Comparison of ENCODE assay signal across 26 mouse cellular contexts in the genomic region with DNA sequence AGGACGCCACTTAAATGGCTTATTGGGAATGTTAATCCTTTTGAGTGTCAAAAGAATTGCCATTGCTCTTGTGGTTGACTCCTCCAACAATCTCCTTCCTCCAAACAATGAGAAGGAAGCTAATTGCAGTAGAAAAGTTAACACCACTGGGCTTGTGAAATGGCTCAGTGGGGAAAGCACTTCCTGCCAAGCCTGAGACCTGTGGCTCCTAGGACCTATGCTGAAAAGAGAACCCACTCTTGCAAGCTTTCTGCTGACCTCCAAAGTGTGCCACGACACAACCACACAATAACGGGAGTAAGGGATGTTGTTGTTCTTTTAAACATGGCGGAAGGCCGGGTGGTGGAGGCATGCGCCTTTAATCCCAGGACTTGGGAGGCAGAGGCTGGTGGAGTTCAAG. TPM values are rescaled to one million over a fixed set of nuclear protein-coding genes. Genes with fewer than 3 reads are reported as not detected.
DNase-seq lines count a peak whose midpoint lies in the region; ATAC-seq lines count a peak whose summit lies in the region.
"Had no signal": no experiment of that assay in that cellular context is flagged by ENCODE, and none has a peak within 500 bp of the region (broad histone marks: within the 10 kb centered on the region; RNA-seq: fewer than 3 reads in every experiment).

No protein-coding gene starts in this region.

- no peak overlapping the region for H3K4me2 ChIP-seq in liver, embryonic 13.5 days
- H3K4me2 ChIP-seq in liver, embryonic 12.5 days, result no peak overlapping the region
- H3K4me2 ChIP-seq in midbrain, embryonic 11.5 days, result no peak overlapping the region
- H3K4me2 ChIP-seq in midbrain, embryonic 13.5 days (replicated peaks), result no peak overlapping the region
- H3K4me2 ChIP-seq in hindbrain, embryonic 16.5 days (ENCODE audit: low read length), result no peak overlapping the region
- H3K4me2 ChIP-seq: forebrain, embryonic 15.5 days; hindbrain, embryonic 12.5 days; limb, embryonic 15.5 days; lung, embryonic 15.5 days had no signal

- H3K9ac ChIP-seq in liver, embryonic 13.5 days, result no peak overlapping the region
- no peak overlapping the region for H3K9ac ChIP-seq in liver, embryonic 12.5 days
- H3K9ac ChIP-seq in midbrain, embryonic 11.5 days (ENCODE audit: low read length), result no peak overlapping the region
- H3K9ac ChIP-seq in midbrain, embryonic 13.5 days (replicated peaks), result no peak overlapping the region
- H3K9ac ChIP-seq in hindbrain, embryonic 16.5 days (ENCODE audit: low read depth, low read length), result no peak overlapping the region
- H3K9ac ChIP-seq: embryonic facial prominence, embryonic 13.5 days; forebrain, embryonic 15.5 days; hindbrain, embryonic 12.5 days; limb, embryonic 15.5 days; lung, embryonic 15.5 days had no signal

- peaks cover 75% of the 10 kb centered on the region for H3K4me1 ChIP-seq in liver, embryonic 13.5 days (replicated peaks)
- H3K4me1 ChIP-seq in liver, embryonic 12.5 days, result peaks cover 73% of the 10 kb centered on the region
- peaks cover 17% of the 10 kb centered on the region for H3K4me1 ChIP-seq in midbrain, embryonic 11.5 days (ENCODE audit: control insufficient read depth, insufficient read depth, low read length)
- H3K4me1 ChIP-seq in midbrain, embryonic 13.5 days (replicated peaks), result peaks cover 33% of the 10 kb centered on the region
- H3K4me1 ChIP-seq in hindbrain, embryonic 16.5 days (ENCODE audit: control insufficient read depth, insufficient read depth, low read depth, low read length), result peaks cover 10% of the 10 kb centered on the region

- WGBS in liver, embryonic 13.5 days (ENCODE audit: insufficient replicate concordance), result 69% methylated on average over 6 of the region's 6 CpGs
- 63% methylated on average over 6 of the region's 6 CpGs for WGBS in liver, embryonic 12.5 days (ENCODE audit: insufficient replicate concordance)
- 88% methylated on average over 6 of the region's 6 CpGs for WGBS in midbrain, embryonic 11.5 days
- 83% methylated on average over 6 of the region's 6 CpGs for WGBS in midbrain, embryonic 13.5 days
- 31% methylated on average over 6 of the region's 6 CpGs for WGBS in macrophage (ENCODE audit: missing documents)
- WGBS in hindbrain, embryonic 16.5 days, result 94% methylated on average over 6 of the region's 6 CpGs

- H3K4me3 ChIP-seq in liver, embryonic 13.5 days (replicated peaks), result no peak overlapping the region
- no peak overlapping the region for H3K4me3 ChIP-seq in liver, embryonic 12.5 days
- no peak overlapping the region for H3K4me3 ChIP-seq in midbrain, embryonic 11.5 days (ENCODE audit: low read depth, low read length)
- no peak overlapping the region for H3K4me3 ChIP-seq in midbrain, embryonic 13.5 days (replicated peaks)
- no peak overlapping the region for H3K4me3 ChIP-seq in macrophage (ENCODE audit: inconsistent target)
- H3K4me3 ChIP-seq in hindbrain, embryonic 16.5 days (ENCODE audit: low read length), result no peak overlapping the region
- H3K4me3 ChIP-seq: embryonic facial prominence, embryonic 13.5 days; forebrain, embryonic 10.5 days; forebrain, embryonic 15.5 days; hindbrain, embryonic 12.5 days; limb, embryonic 10.5 days; limb, embryonic 15.5 days; lung, embryonic 15.5 days had no signal

- DNase-seq in liver, embryonic 13.5 days, result no peak
- DNase-seq in midbrain, embryonic 11.5 days (ENCODE audit: low spot score, missing footprints), result peak; percentile 70
- no peak for DNase-seq in embryo, embryonic 11 days
- DNase-seq: adrenal gland, postnatal 25 days; cerebellum, adult 2 months; cerebellum, postnatal 25 days; heart, postnatal 14 days; kidney, adult 8-10 months; kidney, postnatal 4 days; layer of hippocampus, postnatal 36 days; midbrain, embryonic 14.5 days had no signal

- H3K9me3 ChIP-seq in liver, embryonic 13.5 days (replicated peaks), result no peaks in the 10 kb centered on the region
- H3K9me3 ChIP-seq in liver, embryonic 12.5 days (replicated peaks), result no peaks in the 10 kb centered on the region
- H3K9me3 ChIP-seq in midbrain, embryonic 11.5 days (ENCODE audit: control insufficient read depth, low read length), result no peaks in the 10 kb centered on the region
- H3K9me3 ChIP-seq in midbrain, embryonic 13.5 days, result no peaks in the 10 kb centered on the region
- no peaks in the 10 kb centered on the region for H3K9me3 ChIP-seq in hindbrain, embryonic 16.5 days (ENCODE audit: control insufficient read depth, low read length)
- H3K9me3 ChIP-seq: embryonic facial prominence, embryonic 13.5 days; forebrain, embryonic 10.5 days; forebrain, embryonic 15.5 days; hindbrain, embryonic 12.5 days; limb, embryonic 10.5 days; limb, embryonic 15.5 days; lung, embryonic 15.5 days had no signal

- ATAC-seq in liver, embryonic 13.5 days (ENCODE audit: low read depth), result no peak
- no peak for ATAC-seq in liver, embryonic 12.5 days
- no peak for ATAC-seq in midbrain, embryonic 11.5 days (ENCODE audit: low FRiP score)
- ATAC-seq in midbrain, embryonic 13.5 days, result no peak
- ATAC-seq in hindbrain, embryonic 16.5 days, result no peak
- ATAC-seq: CD4-positive, CD25-positive, alpha-beta regulatory T cell, adult 4 months; forebrain, embryonic 15.5 days; intestine, embryonic 16.5 days had no signal

- H3K36me3 ChIP-seq in liver, embryonic 13.5 days, result peaks cover 11% of the 10 kb centered on the region
- peaks cover 12% of the 10 kb centered on the region for H3K36me3 ChIP-seq in liver, embryonic 12.5 days
- H3K36me3 ChIP-seq in midbrain, embryonic 11.5 days (ENCODE audit: control insufficient read depth, insufficient read depth, low read length), result no peaks in the 10 kb centered on the region; the same call in 1 of the 2 replicates
- H3K36me3 ChIP-seq in midbrain, embryonic 13.5 days, result no peaks in the 10 kb centered on the region
- no peaks in the 10 kb centered on the region for H3K36me3 ChIP-seq in macrophage (ENCODE audit: inconsistent target)
- no peaks in the 10 kb centered on the region for H3K36me3 ChIP-seq in hindbrain, embryonic 16.5 days (ENCODE audit: control insufficient read depth, insufficient read depth, low read length)
- H3K36me3 ChIP-seq: embryonic facial prominence, embryonic 13.5 days; forebrain, embryonic 15.5 days; hindbrain, embryonic 12.5 days; limb, embryonic 10.5 days; limb, embryonic 15.5 days; lung, embryonic 15.5 days had no signal

- peaks cover 71% of the 10 kb centered on the region for H3K79me2 ChIP-seq in macrophage (ENCODE audit: inconsistent target)

- no peaks in the 10 kb centered on the region for H3K27me3 ChIP-seq in liver, embryonic 13.5 days
- no peaks in the 10 kb centered on the region for H3K27me3 ChIP-seq in liver, embryonic 12.5 days (replicated peaks)
- H3K27me3 ChIP-seq in midbrain, embryonic 11.5 days (ENCODE audit: control insufficient read depth, insufficient read depth, low read length), result no peaks in the 10 kb centered on the region
- H3K27me3 ChIP-seq in midbrain, embryonic 13.5 days, result no peaks in the 10 kb centered on the region
- no peaks in the 10 kb centered on the region for H3K27me3 ChIP-seq in hindbrain, embryonic 16.5 days (replicated peaks; ENCODE audit: control insufficient read depth, insufficient read depth, low read length)
- H3K27me3 ChIP-seq: embryonic facial prominence, embryonic 13.5 days; forebrain, embryonic 15.5 days; hindbrain, embryonic 12.5 days; limb, embryonic 15.5 days; lung, embryonic 15.5 days had no signal

- H3K27ac ChIP-seq in liver, embryonic 13.5 days, result peak overlapping the region; percentile 49
- H3K27ac ChIP-seq in liver, embryonic 12.5 days, result no peak overlapping the region
- H3K27ac ChIP-seq in midbrain, embryonic 11.5 days (ENCODE audit: low read depth, low read length), result no peak overlapping the region
- H3K27ac ChIP-seq in midbrain, embryonic 13.5 days, result no peak overlapping the region
- H3K27ac ChIP-seq in macrophage, result peak overlapping the region; percentile 88
- H3K27ac ChIP-seq in hindbrain, embryonic 16.5 days (ENCODE audit: low read depth, low read length), result no peak overlapping the region
- H3K27ac ChIP-seq: forebrain, embryonic 15.5 days; hindbrain, embryonic 12.5 days; limb, embryonic 10.5 days; lung, embryonic 15.5 days had no signal

RNA-seq across cellular contexts. Expression of gene Arhgap19, which starts 4.3 kb away (rescaled TPM):
- polyA plus RNA-seq in liver, embryonic 13.5 days (2015; fragmentation: Nextera tagmentation; extraction: Ambion mirVana), result 25.0 and 33.6 TPM in 2 replicates
- 37.6 and 40.7 TPM in 2 replicates for polyA plus RNA-seq in liver, embryonic 12.5 days (2016; fragmentation: Nextera tagmentation; extraction: Ambion mirVana)
- 36.6 and 38.8 TPM in 2 replicates for polyA plus RNA-seq in midbrain, embryonic 11.5 days (2014; fragmentation: Nextera tagmentation; extraction: Ambion mirVana)
- 11.0 and 11.6 TPM in 2 replicates for polyA plus RNA-seq in midbrain, embryonic 13.5 days (2015; fragmentation: Nextera tagmentation; extraction: Ambion mirVana)
- 100 to 1,000 TPM in 17 of 26 experiments, 10 to 100 TPM in 8, 1 to 10 TPM in 1; 7.7 to 676 (median 183) TPM for total RNA-seq in macrophage (2018; cell fraction: chromatin; rRNA removed)
- total RNA-seq in macrophage (2018; cell fraction: cytosol; rRNA removed), result 100 to 1,000 TPM in 12 of 26 experiments, 10 to 100 TPM in 14; 20.1 to 192 (median 78.1) TPM
- total RNA-seq in macrophage (2018; cell fraction: nucleus; rRNA removed), result 100 to 1,000 TPM in 19 of 26 experiments, 10 to 100 TPM in 7; 28.2 to 692 (median 204) TPM
- 95.1 to 159 TPM (median 112 TPM) in 3 replicates for polyA plus RNA-seq in macrophage (2018)
- 3.8 and 5.9 TPM in 2 replicates for polyA plus RNA-seq in hindbrain, embryonic 16.5 days (2015; fragmentation: Nextera tagmentation; extraction: Ambion mirVana)

RNA-seq across cellular contexts. Expression of gene Frat1, which starts 32.2 kb away (rescaled TPM):
- polyA plus RNA-seq in liver, embryonic 13.5 days (2015; fragmentation: Nextera tagmentation; extraction: Ambion mirVana), result 13.7 and 14.5 TPM in 2 replicates
- polyA plus RNA-seq in liver, embryonic 12.5 days (2016; fragmentation: Nextera tagmentation; extraction: Ambion mirVana), result 16.5 and 17.2 TPM in 2 replicates
- polyA plus RNA-seq in midbrain, embryonic 11.5 days (2014; fragmentation: Nextera tagmentation; extraction: Ambion mirVana), result 9.7 and 10.1 TPM in 2 replicates
- 26.2 and 29.0 TPM in 2 replicates for polyA plus RNA-seq in midbrain, embryonic 13.5 days (2015; fragmentation: Nextera tagmentation; extraction: Ambion mirVana)
- total RNA-seq in macrophage (2018; cell fraction: chromatin; rRNA removed), result 1 to 10 TPM in 5 of 26 experiments, under 1 TPM in 9, not detected in 12; 0.31 to 6.3 (median 0.81) TPM
- total RNA-seq in macrophage (2018; cell fraction: cytosol; rRNA removed), result 1 to 10 TPM in 12 of 26 experiments, under 1 TPM in 14; 0.10 to 5.8 (median 0.95) TPM
- total RNA-seq in macrophage (2018; cell fraction: nucleus; rRNA removed), result 1 to 10 TPM in 7 of 26 experiments, under 1 TPM in 12, not detected in 7; 0.28 to 7.8 (median 0.94) TPM
- 0.36 to 3.2 TPM (median 1.3 TPM) in 3 replicates for polyA plus RNA-seq in macrophage (2018)
- polyA plus RNA-seq in hindbrain, embryonic 16.5 days (2015; fragmentation: Nextera tagmentation; extraction: Ambion mirVana), result 18.2 and 19.6 TPM in 2 replicates

RNA-seq across cellular contexts. Expression of gene Frat2, which starts 50.4 kb away (rescaled TPM):
- polyA plus RNA-seq in liver, embryonic 13.5 days (2015; fragmentation: Nextera tagmentation; extraction: Ambion mirVana), result 4.6 and 6.0 TPM in 2 replicates
- polyA plus RNA-seq in liver, embryonic 12.5 days (2016; fragmentation: Nextera tagmentation; extraction: Ambion mirVana), result 12.0 and 14.0 TPM in 2 replicates
- polyA plus RNA-seq in midbrain, embryonic 11.5 days (2014; fragmentation: Nextera tagmentation; extraction: Ambion mirVana), result 6.6 and 7.2 TPM in 2 replicates
- polyA plus RNA-seq in midbrain, embryonic 13.5 days (2015; fragmentation: Nextera tagmentation; extraction: Ambion mirVana), result 7.6 and 10.4 TPM in 2 replicates
- 1 to 10 TPM in 8 of 26 experiments, under 1 TPM in 7, not detected in 11; 0.36 to 6.6 (median 1.0) TPM for total RNA-seq in macrophage (2018; cell fraction: chromatin; rRNA removed)
- 1 to 10 TPM in 13 of 26 experiments, under 1 TPM in 13; 0.03 to 6.3 (median 1.1) TPM for total RNA-seq in macrophage (2018; cell fraction: cytosol; rRNA removed)
- total RNA-seq in macrophage (2018; cell fraction: nucleus; rRNA removed), result 1 to 10 TPM in 13 of 26 experiments, under 1 TPM in 6, not detected in 7; 0.25 to 4.3 (median 1.3) TPM
- 0.41 to 4.5 TPM (median 3.0 TPM) in 3 replicates for polyA plus RNA-seq in macrophage (2018)
- polyA plus RNA-seq in hindbrain, embryonic 16.5 days (2015; fragmentation: Nextera tagmentation; extraction: Ambion mirVana), result 4.3 and 4.6 TPM in 2 replicates

RNA-seq across cellular contexts. Expression of gene Slit1, which starts 54.1 kb away (rescaled TPM):
- 0.05 and 0.12 TPM in 2 replicates for polyA plus RNA-seq in liver, embryonic 13.5 days (2015; fragmentation: Nextera tagmentation; extraction: Ambion mirVana)
- 0.07 and 0.10 TPM in 2 replicates for polyA plus RNA-seq in liver, embryonic 12.5 days (2016; fragmentation: Nextera tagmentation; extraction: Ambion mirVana)
- polyA plus RNA-seq in midbrain, embryonic 11.5 days (2014; fragmentation: Nextera tagmentation; extraction: Ambion mirVana), result 8.8 and 10.2 TPM in 2 replicates
- polyA plus RNA-seq in midbrain, embryonic 13.5 days (2015; fragmentation: Nextera tagmentation; extraction: Ambion mirVana), result 13.2 and 23.8 TPM in 2 replicates
- total RNA-seq in macrophage (2018; cell fraction: chromatin; rRNA removed), result 100 to 1,000 TPM in 17 of 26 experiments, 10 to 100 TPM in 9; 28.1 to 163 (median 110) TPM
- 1 to 10 TPM; 1.9 to 8.5 (median 4.2) TPM for total RNA-seq in macrophage (2018; cell fraction: cytosol; rRNA removed)
- total RNA-seq in macrophage (2018; cell fraction: nucleus; rRNA removed), result 10 to 100 TPM; 13.7 to 76.8 (median 31.9) TPM
- polyA plus RNA-seq in macrophage (2018), result 1.2 to 6.7 TPM (median 3.4 TPM) in 3 replicates
- polyA plus RNA-seq in hindbrain, embryonic 16.5 days (2015; fragmentation: Nextera tagmentation; extraction: Ambion mirVana), result 17.4 and 23.1 TPM in 2 replicates
- total RNA-seq: monocyte, adult 5-6 weeks had no signal
- polyA plus RNA-seq: CD4-positive, CD25-positive, alpha-beta regulatory T cell, adult 4 months; heart, embryonic 14.5 days had no signal

Comparison
In these comparisons a context has a peak if more than half of its experiments do, and no peak if none do; other contexts are left out.
1. H3K27ac ChIP-seq: peak in liver, embryonic 13.5 days (single experiment) and macrophage (single experiment); none in liver, embryonic 12.5 days (single experiment), midbrain, embryonic 11.5 days (single experiment), midbrain, embryonic 13.5 days (single experiment) and hindbrain, embryonic 16.5 days (single experiment).